Mouse (Mus musculus) stomach, embryonic 15.5 days (tissue): ENCODE results near the gene Ppcdc. TPM values are rescaled to one million over a fixed set of nuclear protein-coding genes. Genes with fewer than 3 reads are reported as not detected.
"Not testable (repeated sequence)": the region's sequence is repeated elsewhere in the genome, so short reads cannot be mapped to it uniquely, and the experiment has no call there.

Experiments
- ATAC-seq: fragments of 200-750 bp; cut with Nextera tagmentation; 2 replicates; pipeline ENCODE4 v1.8.0; 2017; ENCODE audit warnings: low read depth, moderate number of reproducible peaks, moderate TSS enrichment; ENCODE audit not compliant: insufficient read depth, low FRiP score
- H3K27ac ChIP-seq: fragments of 300-500 bp; sonication (generic); 2 replicates; pipeline ENCODE4 v1.5.1; 2015; ENCODE audit warnings: mild to moderate bottlenecking, inconsistent platforms
- H3K27me3 ChIP-seq: fragments of 300-500 bp; sonication (generic); replicated peaks from 2 replicates; pipeline ENCODE4 v1.6.1; 2015; ENCODE audit warnings: inconsistent platforms
- H3K36me3 ChIP-seq: fragments of 300-500 bp; sonication (generic); 2 replicates; pipeline ENCODE4 v1.6.1; 2015; ENCODE audit warnings: inconsistent platforms
- H3K4me1 ChIP-seq: fragments of 300-500 bp; sonication (generic); 2 replicates; pipeline ENCODE4 v1.6.1; 2015; ENCODE audit warnings: inconsistent platforms
- H3K4me2 ChIP-seq: fragments of 300-500 bp; sonication (generic); 2 replicates; pipeline ENCODE4 v1.6.1; 2015; ENCODE audit warnings: mild to moderate bottlenecking, inconsistent platforms
- H3K4me3 ChIP-seq: fragments of 300-500 bp; sonication (generic); replicated peaks from 2 replicates; pipeline ENCODE4 v1.5.1; 2015; ENCODE audit warnings: inconsistent platforms
- H3K9ac ChIP-seq: fragments of 300-500 bp; sonication (generic); 2 replicates; pipeline ENCODE4 v1.6.1; 2015; ENCODE audit warnings: inconsistent platforms
- H3K9me3 ChIP-seq: fragments of 300-500 bp; sonication (generic); 2 replicates; pipeline ENCODE4 v1.6.1; 2016; ENCODE audit warnings: inconsistent platforms
- WGBS: fragments of 180-500 bp; shearing (Covaris S2); methylation state at CpG from one replicate; pipeline ENCODE4 v1.1.7; 2015; 5-methylcytosine and 5-hydroxymethylcytosine counted together
- polyA plus RNA-seq: library from polyadenylated mRNA; unstranded; fragments of >200 nt; fragmentation: Nextera tagmentation; extraction: Ambion mirVana; gene quantifications from 2 replicates; pipeline ENCODE4 v1.2.1, GENCODE M21; 2015

The Ppcdc gene
- polyA plus RNA-seq, 1 experiment from 2014 or later, result 23.6 TPM

DNA sequence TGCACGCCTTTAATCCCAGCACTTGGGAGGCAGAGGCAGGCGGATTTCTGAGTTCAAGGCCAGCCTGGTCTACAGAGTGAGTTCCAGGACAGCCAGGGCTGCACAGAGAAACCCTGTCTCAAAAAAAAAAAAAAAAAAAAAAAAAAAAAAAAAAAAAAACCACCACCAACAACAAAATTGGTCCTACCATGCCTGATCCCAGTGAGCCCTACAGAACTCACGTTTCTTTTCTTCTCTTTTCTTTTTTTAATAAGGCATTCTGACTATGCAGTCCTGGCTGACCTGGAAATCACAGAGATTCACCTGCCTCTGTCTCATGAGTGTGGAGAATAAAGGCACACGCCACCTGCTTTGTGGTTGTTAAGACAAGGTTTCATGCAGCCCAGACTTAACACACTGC lies 12.8 kb downstream of the Ppcdc start:
- H3K4me3 ChIP-seq, result not testable (repeated sequence)
- 89% methylated on average over 4 of the region's 4 CpGs for WGBS

DNA sequence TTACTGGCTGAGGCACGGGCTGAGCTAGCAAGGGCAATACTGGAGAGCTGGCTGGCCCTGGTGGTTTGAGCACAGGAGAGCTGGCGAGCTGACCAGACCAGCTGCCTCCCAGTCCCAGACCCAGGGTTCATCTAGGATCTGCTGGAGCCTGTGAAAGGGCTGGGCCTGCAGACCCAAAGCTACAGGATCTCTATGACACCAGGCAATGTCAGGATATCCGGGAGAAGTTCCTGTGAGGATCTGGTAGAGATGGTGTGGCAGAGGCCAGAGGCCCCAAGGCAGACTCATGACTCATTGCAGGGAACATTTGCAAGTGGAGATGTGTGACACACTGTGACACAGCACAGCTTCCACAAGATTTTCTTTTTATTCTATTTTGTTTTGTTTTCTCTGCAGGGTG lies 14.8 kb downstream of the Ppcdc start:
- H3K4me3 ChIP-seq, result no peak overlapping the region
- H3K4me1 ChIP-seq, result peaks cover 19% of the 10 kb centered on the region
- H3K9ac ChIP-seq, result no peak overlapping the region
- no peak overlapping the region for H3K27ac ChIP-seq
- WGBS, result 69% methylated on average over 3 of the region's 3 CpGs
- H3K9me3 ChIP-seq, result no peaks in the 10 kb centered on the region
- no peak for ATAC-seq
- no peak overlapping the region for H3K4me2 ChIP-seq
- no peaks in the 10 kb centered on the region for H3K36me3 ChIP-seq
- no peaks in the 10 kb centered on the region for H3K27me3 ChIP-seq

More for the DNA sequence above, 12.8 kb downstream of the Ppcdc start:
- not testable (repeated sequence) for H3K27ac ChIP-seq, H3K9ac ChIP-seq, H3K4me2 ChIP-seq, ATAC-seq, H3K9me3 ChIP-seq, H3K27me3 ChIP-seq, H3K4me1 ChIP-seq, H3K36me3 ChIP-seq

DNA sequence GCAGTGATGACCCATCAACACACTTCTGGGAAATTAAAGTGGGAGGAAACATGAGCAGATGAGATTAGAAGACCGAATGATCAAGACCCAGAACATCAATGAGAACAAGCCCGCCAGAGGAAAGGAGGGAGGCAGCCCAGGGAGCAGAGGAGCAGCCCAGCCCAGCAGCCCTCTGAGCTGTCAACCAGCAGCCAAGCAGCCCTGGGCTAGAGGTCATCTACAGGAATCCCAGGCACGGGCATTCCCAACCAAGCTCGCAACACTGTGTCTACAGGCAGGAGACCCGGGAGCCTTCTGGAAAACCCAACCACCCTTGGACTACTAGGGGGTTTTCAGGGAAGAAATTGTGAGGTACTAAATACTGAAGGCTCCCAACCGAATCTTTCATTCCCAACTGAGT lies 15.9 kb downstream of the Ppcdc start:
- Histone ChIP-seq H3K4me1 (peaks cover 28% of the 10 kb centered on the region), H3K36me3 (no peaks in the 10 kb centered on the region), H3K27ac (no peak overlapping the region), H3K4me2 (no peak overlapping the region), H3K27me3 (no peaks in the 10 kb centered on the region), H3K9me3 (no peaks in the 10 kb centered on the region), H3K4me3 (no peak overlapping the region), H3K9ac (no peak overlapping the region)
- no peak for ATAC-seq
- 54% methylated on average over 6 of the region's 6 CpGs for WGBS

DNA sequence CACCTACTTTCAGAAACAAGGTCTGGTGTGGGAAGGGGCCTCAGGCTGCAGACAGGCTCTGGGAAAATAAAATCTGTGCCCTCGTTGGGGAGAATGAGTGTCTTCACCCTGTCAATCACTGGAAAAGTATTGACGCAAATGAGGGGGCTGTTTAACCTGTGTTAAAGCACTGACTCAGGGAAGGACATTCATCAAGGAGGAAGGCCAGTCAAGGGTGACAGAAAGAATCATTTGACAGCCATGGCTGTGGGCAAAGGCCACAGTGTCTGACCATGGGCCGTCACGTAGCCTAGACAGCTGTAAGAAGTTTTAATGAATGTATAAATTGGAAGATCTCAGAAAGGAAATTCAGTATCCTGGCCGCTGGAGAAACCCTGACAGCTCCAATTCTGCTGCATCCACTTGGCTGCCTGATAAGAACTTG lies 18.2 kb downstream of the Ppcdc start:
- Histone ChIP-seq H3K9ac (no peak overlapping the region), H3K4me3 (no peak overlapping the region), H3K27me3 (no peaks in the 10 kb centered on the region), H3K4me2 (no peak overlapping the region), H3K9me3 (no peaks in the 10 kb centered on the region), H3K36me3 (no peaks in the 10 kb centered on the region), H3K27ac (peak overlapping the region; percentile 97), H3K4me1 (peaks cover 25% of the 10 kb centered on the region)
- ATAC-seq, result no peak
- 43% methylated on average over 5 of the region's 5 CpGs for WGBS

DNA sequence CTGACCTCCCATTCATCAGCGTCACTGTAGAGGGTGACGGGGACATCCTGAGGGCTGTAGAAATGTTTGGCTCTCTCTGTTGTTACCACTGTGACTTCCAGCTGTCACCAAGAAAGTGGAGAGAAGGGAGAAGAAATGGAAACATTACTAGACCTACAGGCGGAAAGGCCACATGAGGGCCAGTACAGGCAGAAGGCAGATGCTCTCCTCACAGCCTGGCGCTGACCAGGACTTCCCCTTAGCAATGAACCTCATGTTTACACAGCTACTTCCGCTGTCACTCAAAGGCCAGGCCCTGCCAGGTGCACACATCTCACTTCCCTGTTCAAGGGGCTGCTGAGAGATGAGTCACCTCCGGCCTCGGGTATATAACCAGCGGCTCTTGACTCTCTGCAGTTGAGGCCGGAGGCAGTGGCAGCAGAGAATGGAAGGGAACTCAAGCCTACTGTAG lies 18.8 kb downstream of the Ppcdc start:
- 18% methylated on average over 9 of the region's 9 CpGs for WGBS
- Histone ChIP-seq H3K36me3 (no peaks in the 10 kb centered on the region), H3K4me2 (peak overlapping the region; percentile 44; the same call in 1 of the 2 replicates), H3K27ac (peak overlapping the region; percentile 97), H3K4me1 (peaks cover 25% of the 10 kb centered on the region), H3K9me3 (no peaks in the 10 kb centered on the region), H3K9ac (no peak overlapping the region), H3K27me3 (no peaks in the 10 kb centered on the region), H3K4me3 (no peak overlapping the region)
- ATAC-seq, result peak; percentile 76

DNA sequence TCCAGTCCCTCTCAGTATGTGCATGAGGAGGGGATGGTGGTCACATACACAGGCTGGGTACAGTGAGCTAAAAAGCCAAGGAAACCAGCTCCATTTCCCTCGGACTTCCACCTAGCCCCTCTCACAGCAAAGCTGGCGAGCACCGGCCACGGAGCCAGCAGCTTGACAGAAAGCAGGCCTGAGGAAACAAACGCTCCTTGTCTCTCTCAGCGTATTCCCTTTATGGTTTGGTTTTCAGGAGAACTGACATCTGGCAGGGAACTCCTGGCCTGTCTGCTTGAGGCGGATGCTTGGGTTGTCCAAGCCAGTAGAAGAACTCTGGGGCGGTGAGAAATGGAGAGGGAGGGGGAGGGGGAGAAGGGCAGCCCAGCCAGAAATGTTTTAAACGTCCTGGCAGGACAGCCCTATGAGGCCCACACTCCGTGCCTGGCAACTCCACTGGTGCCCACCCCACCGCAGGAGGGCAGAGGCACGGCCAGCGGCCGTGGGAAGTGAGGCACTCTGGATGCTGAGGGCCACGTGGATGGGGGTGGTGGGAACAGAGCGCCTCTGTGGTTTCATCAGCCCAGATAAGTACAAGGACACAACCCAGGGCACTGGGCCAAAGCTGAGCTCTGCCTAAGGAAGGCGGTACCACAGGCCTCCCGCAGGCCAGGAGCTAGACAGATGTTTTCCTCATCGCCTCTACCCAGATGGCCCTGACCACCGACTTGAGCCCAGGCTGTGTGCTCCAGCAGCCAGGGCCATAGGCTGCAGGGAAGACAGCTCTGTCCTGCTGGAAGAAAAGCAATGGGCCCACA lies 19.4 kb downstream of the Ppcdc start:
- Histone ChIP-seq H3K4me2 (peak overlapping the region; percentile 44), H3K36me3 (no peaks in the 10 kb centered on the region), H3K27ac (peak overlapping the region; percentile 97), H3K9me3 (no peaks in the 10 kb centered on the region), H3K27me3 (no peaks in the 10 kb centered on the region), H3K4me3 (no peak overlapping the region), H3K9ac (no peak overlapping the region), H3K4me1 (peaks cover 25% of the 10 kb centered on the region)
- peak; percentile 87 for ATAC-seq
- 16% methylated on average over 20 of the region's 20 CpGs for WGBS

DNA sequence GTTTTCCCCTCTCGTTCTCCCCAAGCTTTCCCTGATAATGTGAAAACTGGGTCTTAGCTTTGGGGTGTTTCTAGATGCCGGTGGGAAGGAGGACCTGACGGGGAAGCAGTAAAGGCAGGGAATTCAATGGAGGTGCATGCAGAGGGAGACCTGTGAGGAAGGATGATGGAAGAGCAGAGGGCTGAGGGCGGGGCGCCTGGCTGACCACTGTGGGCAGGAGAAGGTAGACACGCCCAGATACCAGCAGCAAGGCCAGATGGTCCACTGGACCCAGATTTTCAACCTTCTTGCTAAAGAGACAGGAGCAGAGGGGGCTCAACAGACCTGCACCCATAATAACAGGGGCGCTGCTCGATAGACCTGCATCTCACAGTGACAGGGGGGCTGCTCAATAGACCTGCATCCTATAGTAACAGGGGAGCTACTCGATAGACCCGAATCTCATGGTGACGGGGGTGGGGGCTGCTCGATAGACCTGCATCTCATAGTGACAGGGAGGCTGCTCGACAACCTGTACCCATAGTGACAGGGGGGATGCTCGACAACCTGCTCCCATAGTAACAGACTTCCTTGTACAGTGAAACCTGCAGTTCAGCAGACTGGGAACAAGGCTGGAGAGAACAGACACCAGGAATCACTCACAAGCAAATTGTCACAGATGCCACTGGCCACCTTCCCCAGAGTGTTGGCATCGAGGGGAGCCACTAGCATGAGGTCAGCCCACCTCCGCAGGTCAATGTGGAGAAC lies 20.2 kb downstream of the Ppcdc start:
- no peak for ATAC-seq
- WGBS, result 76% methylated on average over 16 of the region's 16 CpGs
- Histone ChIP-seq H3K9me3 (no peaks in the 10 kb centered on the region), H3K27ac (peak overlapping the region; percentile 97), H3K9ac (no peak overlapping the region), H3K27me3 (no peaks in the 10 kb centered on the region), H3K36me3 (no peaks in the 10 kb centered on the region), H3K4me2 (peak overlapping the region; percentile 44; the same call in 1 of the 2 replicates), H3K4me3 (no peak overlapping the region), H3K4me1 (peaks cover 25% of the 10 kb centered on the region)

DNA sequence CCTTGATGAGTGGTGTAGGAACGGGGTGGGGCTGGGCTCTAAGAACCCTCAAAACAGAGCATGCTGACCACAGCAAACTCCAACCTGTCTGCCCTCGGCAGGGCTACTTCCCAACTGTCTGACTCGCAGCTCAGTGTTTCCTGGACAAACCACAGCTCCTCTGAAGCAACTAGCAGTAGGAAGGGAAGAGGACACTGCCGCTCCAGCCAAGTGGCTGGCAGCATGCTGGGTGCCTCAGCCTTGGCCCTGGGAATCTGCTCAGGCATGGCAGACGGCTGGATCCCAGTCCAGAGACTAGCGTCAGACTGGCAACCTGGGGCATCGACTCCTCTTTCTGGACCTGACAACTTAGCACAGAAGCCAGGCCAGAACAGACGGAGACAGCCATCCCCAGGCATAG lies 22.6 kb downstream of the Ppcdc start:
- H3K27me3 ChIP-seq, result no peaks in the 10 kb centered on the region
- WGBS, result 81% methylated on average over 8 of the region's 8 CpGs
- no peak overlapping the region for H3K9ac ChIP-seq
- H3K36me3 ChIP-seq, result no peaks in the 10 kb centered on the region
- H3K4me1 ChIP-seq, result peaks cover 25% of the 10 kb centered on the region
- no peak overlapping the region for H3K4me3 ChIP-seq
- ATAC-seq, result no peak
- no peak overlapping the region for H3K4me2 ChIP-seq
- H3K9me3 ChIP-seq, result no peaks in the 10 kb centered on the region
- H3K27ac ChIP-seq, result no peak overlapping the region

DNA sequence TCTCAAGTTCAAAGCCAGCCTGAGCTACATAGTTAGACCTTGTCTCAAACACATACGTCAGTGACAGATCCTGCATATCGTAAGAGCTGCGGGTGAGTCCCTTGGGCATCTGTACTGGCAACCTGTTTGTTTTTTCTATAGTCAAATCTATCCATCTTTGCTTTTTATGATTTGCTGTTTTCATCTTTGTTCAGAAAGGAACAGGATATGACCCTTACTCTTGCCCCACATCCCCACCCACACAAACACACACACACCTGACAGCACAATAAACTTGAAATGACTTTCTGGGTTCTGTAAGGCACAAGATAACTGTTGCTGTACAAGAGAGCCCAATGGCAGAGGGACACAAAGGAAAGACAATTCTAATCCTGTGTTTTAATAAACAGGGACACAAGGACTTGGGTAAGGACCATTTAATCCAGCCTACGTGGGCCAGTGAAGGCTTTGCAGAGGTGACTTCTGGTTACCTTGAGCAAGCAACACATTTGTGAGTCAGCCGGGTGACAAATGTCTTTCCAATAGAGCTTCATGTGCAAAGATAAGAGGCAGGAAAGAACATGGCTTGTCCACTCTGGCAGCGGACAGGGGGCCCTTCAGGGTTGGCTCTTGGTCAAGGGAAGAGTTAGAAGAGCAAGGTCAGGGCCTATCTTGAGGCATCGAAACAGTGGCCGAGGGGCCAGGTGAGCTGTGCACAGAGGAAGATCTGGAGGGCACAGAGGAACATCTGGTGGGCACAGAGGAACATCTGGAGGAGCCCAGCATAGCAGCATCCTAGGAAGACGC lies 32.6 kb downstream of the Ppcdc start:
- no peak overlapping the region for H3K27ac ChIP-seq
- H3K4me1 ChIP-seq, result no peaks in the 10 kb centered on the region
- no peaks in the 10 kb centered on the region for H3K9me3 ChIP-seq
- no peak overlapping the region for H3K4me2 ChIP-seq
- 83% methylated on average over 9 of the region's 9 CpGs for WGBS
- H3K9ac ChIP-seq, result no peak overlapping the region
- no peaks in the 10 kb centered on the region for H3K27me3 ChIP-seq
- no peak for ATAC-seq
- H3K4me3 ChIP-seq, result no peak overlapping the region
- H3K36me3 ChIP-seq, result no peaks in the 10 kb centered on the region

DNA sequence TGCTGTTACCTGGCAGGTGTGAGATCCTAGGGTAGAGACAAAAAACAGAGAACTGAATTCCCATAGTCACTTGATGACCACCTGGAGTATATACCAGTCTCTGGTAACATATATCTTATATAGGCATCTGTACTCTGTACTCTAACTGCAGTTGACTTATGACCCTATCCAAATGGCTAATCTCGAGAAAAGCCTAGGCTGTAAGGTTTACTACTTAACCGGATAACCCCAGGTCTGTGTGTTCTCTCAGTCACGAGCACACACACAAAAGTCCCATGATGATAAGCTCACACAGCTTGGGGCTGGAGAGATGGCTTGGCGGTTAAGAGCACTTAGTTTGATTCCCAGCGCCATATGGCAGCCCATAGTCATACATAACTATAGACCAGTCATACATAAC lies 33.5 kb downstream of the Ppcdc start:
- WGBS, result 75% methylated on average over 5 of the region's 5 CpGs
- H3K4me2 ChIP-seq, result no peak overlapping the region
- no peak overlapping the region for H3K27ac ChIP-seq
- H3K9ac ChIP-seq, result no peak overlapping the region
- H3K4me1 ChIP-seq, result no peaks in the 10 kb centered on the region
- H3K36me3 ChIP-seq, result no peaks in the 10 kb centered on the region
- H3K9me3 ChIP-seq, result no peaks in the 10 kb centered on the region
- H3K27me3 ChIP-seq, result no peaks in the 10 kb centered on the region
- no peak for ATAC-seq
- no peak overlapping the region for H3K4me3 ChIP-seq

DNA sequence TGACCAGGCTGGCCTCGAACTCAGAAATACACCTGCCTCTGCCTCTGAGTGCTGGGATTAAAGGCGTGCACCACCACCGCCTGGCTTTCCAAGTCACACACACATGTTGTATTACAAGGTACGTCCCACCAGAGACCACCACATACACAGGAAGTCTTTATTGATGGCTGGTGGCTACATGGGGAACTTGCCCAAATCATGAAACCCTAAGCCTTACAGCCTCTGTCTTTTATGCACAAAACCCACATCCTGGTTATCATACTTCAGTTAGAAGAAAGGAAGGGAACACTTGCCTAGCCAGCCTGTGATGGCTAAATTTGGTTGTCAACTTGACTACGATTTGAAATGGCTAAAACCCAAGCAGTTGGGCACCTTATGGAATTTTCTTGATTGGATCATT lies 35.9 kb downstream of the Ppcdc start:
- H3K27ac ChIP-seq, result no peak overlapping the region
- no peaks in the 10 kb centered on the region for H3K27me3 ChIP-seq
- no peaks in the 10 kb centered on the region for H3K36me3 ChIP-seq
- H3K9ac ChIP-seq, result no peak overlapping the region
- H3K9me3 ChIP-seq, result no peaks in the 10 kb centered on the region
- no peak overlapping the region for H3K4me2 ChIP-seq
- no peak overlapping the region for H3K4me3 ChIP-seq
- no peaks in the 10 kb centered on the region for H3K4me1 ChIP-seq
- WGBS, result 94% methylated on average over 5 of the region's 5 CpGs
- ATAC-seq, result no peak
